Mouse (Mus musculus) erythroid progenitor cell, adult 5-6 weeks (primary cell): ENCODE measurements around the gene Slc39a13. TPM values are rescaled to one million over a fixed set of nuclear protein-coding genes. Genes with fewer than 3 reads are reported as not detected.

Experiments
- ATAC-seq: replicated peaks from 2 replicates; pipeline ENCODE4 v1.8.0; 2016; ENCODE audit warnings: moderate number of reproducible peaks, mild to moderate bottlenecking, moderate TSS enrichment, inconsistent platforms; ENCODE audit not compliant: poor library complexity, low FRiP score, severe bottlenecking
- total RNA-seq, 2 experiments: library from RNA; stranded (forward) in 1 of 2; stranded (reverse) in 1 of 2; fragments of 150-400 nt in 1 of 2; fragments of 186-747, 209-891 nt in 1 of 2; gene quantifications; 2 replicates each; pipeline versions ENCODE4 v1.2.3 to v1.2.4; 2015 to 2017; ENCODE audit warnings: low replicate concordance in 2 of 2

Slc39a13 gene
- total RNA-seq, 2 experiments from 2014 or later: 0.83 to 3.8 TPM

DNA sequence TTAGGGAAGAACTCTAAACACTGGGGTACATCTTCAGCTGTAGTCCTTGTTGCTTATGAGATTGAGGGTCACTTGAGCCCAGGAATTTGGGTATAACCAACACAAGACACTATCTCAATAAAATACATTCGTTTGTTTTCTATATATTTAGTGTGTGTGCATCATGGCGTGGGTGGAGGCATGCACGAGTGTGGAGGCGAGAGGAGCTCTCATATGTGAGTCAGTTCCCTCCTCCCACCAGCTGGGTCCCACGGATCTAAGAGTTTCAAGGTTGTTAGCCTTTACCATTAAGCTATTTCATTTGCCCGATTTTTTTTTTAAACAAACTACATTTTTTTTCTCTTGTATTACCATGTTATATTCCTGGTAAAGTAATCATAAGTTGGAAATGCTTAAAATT lies 20.6 kb upstream of the Slc39a13 start:
- no peak for ATAC-seq

DNA sequence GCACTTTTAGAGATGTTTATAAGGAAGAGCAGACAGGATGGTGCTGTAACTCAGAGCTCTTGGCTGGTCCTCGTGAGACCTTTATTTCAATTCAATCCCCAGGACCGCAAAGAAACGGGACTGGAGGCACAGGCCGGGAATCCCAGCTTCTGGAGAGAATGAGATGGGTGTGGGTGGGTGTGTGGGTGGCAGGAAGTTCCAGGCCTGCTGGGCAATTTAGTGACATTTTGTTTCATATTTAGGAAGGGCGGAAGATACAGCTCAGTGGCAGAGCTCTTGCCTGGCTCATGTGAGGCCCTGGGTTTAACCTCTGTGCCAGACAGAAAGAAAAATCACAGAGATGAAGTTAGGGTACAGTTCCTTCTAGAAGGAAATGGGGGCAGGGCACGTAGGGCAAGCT lies 20.0 kb upstream of the Slc39a13 start:
- no peak for ATAC-seq

DNA sequence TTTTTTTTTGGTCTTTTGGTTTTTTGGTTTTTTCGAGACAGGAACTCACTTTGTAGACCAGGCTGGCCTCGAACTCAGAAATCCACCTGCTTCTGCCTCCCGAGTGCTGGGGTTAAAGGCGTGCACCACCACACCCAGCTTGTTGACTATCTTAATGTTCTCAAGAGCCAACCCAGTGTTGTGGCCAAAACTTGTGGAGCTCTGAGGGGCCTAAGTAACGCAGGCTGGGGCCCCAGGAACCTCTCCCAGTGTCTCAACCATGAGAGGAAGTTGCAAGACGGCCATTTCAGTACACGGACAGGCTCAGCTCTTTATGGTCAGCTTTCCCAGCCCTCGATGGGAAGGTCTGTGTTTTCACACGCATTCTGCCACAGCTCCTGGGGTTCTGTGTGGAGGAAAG lies 18.8 kb upstream of the Slc39a13 start:
- no peak for ATAC-seq

DNA sequence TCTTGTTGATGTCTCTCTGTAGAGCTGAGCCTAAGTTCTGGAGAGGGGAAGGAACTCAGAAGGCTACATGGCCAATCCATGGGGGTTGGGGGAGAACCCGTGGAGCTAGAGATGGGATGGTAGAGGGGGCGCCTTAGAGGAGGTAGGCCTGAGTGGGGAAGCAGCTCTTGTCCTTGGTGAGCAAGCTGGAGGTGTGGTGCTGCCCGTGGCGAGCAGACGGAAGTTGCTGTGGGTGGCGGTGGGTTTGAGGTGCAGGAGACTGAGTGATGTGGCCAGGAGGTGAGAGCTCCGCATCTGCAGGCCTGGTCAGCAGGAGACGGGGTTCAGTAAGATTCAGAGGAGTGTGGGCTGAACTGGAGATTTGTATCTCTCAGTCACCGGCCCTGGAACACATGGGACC lies 17.2 kb upstream of the Slc39a13 start:
- ATAC-seq: no peak

DNA sequence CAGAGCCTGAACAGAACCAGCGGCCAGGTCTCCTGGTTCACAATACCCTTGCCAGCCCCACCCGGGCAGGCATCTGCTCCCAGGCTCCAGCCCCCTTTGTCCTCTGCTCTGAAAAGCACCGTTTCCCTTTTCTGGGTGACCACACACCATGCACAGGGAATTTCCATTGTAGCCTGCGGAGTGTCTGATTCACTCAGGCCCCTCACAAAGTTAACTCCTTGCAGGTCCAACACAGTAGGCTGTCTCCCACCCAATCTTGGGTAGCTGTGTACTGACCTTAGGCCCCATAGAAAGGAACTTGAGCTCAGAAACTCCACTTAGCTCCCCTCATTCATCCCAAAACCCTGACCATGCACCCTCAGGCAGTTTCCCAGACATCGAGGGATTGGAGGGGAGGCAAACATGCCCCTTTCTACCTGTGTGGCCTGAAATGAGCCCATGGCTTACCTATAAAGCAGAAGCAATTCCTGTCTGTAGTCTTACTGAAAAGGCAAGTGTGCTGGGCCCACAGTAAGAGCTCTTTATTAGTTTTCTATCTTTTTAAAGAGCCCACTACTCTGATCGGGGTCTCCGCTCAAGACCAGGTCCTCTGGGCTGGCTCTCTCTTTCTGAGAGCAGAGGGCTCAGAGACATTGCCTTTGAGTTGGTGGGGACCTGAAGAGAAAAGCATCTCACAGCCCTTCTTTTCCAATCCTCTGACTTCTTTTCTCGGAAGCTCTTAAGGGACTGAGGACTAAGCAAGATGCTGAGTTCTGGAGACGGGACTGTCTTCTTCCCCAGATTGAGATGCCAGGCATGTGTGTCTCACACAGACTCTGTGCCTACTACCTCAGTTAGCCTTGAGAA lies 16.4 kb upstream of the Slc39a13 start:
- ATAC-seq: no peak

DNA sequence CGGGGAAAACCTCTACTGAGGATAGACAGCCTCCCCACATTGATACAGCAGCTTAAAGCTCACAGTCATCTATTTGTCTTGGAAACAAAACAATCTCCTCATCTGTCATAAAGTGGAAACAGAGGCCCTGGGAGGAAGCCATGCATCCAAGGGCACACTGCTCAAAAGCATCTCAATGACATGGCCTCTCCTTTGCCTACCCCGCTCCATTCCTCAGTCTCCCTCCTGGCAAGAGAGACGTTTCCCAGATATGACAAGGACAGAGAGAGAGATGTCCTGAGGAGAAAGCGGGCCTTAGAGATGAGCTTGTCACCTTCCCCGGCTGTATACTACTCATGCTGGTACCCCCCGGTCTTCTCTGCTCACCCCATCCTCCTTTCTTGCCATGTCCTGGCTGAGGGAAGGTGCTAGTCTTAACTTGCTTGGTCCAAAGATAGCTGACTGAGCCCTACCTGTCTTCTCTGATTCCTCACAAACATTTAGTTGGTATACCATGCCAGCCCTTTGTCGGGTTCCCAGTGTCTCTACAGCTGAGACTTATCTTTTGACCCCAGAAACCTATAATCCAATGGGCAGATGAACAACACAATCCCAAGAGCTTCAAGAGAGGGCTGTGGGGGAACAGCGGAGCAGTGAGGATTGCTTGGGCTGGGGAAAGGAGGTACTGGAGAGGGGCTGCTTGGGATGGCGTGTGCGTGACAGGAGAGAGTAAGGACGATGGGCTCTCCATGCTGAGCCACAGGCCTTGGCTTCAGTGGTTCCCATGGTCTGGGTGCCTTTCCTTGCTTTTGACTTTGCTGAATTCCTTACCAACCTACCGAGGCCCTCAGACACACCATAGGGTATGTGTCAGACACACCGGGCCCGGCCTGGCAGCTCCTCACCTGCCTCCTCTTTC lies 15.5 kb upstream of the Slc39a13 start:
- no peak for ATAC-seq

DNA sequence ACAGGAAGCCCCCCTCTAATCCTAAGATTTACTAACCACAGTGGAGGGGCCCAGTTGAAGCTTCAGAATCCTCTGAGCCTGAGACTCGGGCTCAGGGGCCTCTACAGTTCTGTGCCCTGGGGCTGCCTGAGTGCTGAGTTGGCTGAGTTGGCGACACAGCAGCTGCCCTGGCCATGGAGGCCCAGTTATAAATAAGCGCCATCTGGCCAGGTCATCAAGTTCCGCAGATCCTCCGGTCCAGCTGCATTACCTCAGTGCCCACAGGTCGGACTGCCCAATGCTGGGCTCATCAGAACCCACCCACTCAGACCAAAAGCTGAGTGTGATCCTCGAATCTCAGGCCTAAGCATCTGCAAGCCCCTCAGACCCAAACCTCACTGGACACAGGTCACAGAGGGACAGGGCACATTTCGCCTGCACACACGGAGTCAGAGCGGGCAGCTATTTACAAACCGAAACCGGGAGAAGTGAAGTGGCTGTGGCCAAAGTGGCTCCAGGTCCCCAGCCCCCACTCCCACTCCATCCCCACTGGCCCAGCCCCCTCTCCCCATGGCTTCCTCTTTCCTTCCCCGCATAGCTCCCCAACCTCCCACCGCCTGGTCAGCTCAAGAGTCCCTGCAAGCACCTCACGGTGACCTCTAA lies 14.1 kb upstream of the Slc39a13 start:
- no peak for ATAC-seq

DNA sequence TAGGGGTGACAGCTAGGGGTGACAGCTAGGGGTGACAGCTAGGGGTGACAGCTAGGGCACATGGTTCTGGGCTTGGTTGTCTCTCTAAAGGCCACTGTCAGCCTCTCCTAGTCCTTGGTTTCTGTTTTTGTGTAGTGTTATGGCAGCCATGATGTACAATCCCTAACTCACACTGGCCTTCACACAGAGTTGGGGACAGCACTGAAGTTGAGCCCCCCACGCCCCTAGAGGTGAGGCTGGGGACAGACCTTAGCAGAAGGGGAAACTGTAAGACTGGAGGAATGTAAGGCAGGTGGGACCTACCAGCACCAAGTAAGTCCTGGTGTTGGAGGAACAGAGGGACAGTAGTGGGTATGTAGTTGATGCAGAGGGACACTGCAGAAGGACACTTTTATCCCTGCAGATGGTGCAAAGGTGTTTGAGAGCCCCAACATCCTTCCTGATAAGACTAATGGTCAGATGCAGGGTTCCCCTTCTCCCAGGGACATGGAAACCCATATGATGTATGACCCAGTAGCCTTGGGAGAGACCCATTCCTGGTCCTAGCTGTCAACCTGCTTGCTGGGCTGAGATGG lies 13.2 kb upstream of the Slc39a13 start:
- ATAC-seq: no peak

DNA sequence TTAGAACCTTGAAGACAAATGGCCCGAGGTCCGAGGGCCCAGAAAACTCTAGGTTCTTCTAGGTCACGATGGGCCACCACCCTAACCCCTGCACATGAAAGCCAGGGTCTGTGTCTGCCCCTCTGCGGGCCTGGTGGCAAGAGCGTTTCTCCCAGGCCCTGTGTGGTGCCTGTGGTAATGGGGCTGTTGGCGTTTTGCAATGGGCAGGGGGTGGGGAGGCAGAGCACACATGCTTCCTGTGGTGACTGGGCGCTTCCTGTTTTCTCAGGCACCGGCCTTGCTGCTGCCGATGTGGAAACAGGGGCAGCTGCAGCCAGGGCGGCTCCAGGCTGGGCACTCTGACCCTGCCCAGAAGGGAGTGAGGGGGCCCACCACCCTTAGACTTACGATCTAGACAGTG lies 12.6 kb upstream of the Slc39a13 start:
- no peak for ATAC-seq

DNA sequence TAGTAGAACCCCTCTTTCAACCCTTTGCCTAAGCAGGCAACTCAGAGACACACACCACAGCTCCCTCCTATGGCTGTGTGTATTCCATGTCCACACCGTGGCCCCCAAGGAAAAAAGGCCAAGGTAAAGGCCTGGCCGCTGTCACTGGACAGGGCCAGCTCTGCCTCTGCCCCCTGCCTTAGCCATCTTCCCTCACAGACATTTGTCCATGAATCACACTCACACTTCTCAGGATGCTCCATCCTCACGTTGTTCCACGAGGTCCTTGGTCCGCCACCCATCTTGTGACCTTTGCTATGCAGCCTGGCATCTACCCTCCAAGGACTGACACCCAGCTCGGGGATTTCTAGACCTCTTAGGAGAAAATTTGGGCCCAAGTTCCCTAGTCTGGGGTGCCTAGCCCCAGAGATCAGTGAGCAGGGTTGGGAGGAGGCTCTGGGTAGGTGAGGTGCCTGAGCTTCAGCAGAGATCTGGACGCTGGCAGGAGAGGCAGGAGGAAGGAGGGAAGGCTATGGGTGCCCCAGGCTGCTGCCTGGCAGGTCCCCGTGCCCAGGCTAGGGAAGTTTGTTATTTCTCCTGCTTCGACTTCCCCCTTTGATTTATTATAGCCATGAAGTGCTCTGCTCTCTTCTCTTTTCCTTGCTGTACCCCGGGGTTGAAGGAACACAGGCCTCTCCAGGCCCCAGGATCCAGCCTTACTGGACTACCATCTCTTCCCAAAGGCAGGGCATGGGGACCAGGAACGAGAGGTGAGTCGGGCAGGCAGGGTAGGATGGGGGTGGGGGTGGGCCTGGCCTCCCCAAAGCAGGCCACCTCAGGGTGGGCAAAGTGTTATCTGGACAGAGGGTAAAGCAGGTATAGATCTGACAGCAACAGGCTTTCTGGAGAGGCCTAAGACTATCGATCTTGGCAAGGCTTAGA lies 11.8 kb upstream of the Slc39a13 start, which contains the start of gene Spi1:
Gene Spi1 (plus strand): TSS at position 616 of the 921 bp plus-strand sequence.
- ATAC-seq: no peak

DNA sequence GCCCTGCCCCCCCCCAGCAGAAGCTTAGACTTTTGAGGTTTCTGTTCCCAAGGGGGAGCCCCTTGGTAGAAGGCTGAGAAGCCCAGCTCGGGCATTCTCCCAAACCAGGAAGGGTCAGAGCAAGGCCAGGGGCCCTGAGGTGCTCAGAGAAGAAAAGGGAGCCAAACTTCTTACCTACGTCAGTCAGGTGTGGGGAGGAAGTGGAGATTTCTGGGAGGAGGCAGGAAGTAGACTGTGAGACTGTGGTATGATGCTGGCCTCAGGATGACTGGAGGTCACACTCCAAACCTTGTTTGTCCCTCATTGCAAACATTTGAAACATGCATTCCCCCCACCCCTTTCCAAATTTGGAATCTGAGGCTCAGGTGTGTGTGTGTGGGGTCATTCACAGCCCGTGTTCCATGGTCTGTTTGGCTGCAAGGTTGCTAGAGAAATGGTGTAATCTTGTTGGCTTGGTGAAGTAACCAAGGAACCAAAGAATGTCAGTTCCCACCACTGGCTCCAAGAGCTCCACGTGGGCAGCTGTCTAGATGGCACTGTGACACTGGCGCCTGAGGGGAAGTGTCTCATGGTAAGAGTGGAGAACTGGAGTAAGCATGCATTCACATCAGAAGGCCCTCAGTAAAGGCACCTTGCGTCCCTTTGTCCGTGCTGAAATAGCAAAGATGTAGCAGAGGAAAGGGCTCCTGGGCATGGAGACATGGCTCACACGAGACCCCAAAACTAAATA lies 10.7 kb upstream of the Slc39a13 start:
- no peak for ATAC-seq

DNA sequence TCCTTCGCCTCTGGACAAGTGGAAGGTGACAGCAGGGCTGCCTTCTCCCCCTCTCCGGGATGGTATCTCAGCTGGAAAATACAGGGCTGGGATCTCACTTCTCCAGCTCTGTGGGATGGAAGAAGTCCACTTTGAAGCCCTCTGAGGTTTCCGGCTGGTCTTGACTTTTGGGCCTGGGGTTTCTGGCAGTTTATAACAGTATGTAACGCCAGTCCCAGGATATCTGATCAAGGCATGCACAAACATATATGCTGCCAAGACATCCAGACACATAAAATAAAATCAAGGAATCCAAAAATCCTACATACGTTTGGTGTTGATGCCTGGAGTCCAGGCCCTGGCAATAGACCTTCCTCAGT lies 8.8 kb upstream of the Slc39a13 start:
- ATAC-seq: no peak

DNA sequence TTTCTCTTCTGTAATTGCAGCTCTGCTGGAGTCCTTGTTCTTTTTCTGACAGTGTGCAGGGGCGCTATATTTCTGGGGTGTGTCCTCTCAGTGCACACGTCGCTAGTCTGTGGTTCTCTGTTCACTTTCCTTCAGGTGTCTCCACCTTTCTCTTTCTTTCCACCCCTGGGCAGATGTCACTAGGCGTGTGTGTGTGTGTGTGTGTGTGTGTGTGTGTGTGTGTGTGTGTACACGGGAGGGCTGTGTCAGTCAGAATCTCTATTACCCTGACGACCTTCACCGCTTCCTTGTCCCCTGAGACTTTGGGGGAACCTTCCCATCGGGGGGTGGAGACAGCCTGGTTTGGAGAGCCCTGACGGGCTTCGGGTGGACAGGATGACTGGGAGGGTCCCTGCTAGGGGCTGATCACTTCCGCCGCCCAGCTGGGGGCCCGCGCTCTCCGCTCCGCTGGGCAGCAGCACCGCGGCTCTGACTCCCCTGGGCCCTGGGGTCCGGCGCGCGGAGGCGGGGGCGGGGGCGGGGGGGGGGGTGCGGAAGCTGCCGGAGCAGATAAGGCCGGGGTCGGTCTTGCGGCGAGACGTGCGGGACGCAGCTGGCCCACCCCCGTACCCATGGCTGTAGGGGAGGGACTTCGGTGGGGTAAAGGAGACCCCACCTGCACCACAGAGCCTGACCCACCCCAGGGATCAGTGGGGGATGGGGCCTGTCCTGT lies 8.3 kb upstream of the Slc39a13 start:
- ATAC-seq: no peak

DNA sequence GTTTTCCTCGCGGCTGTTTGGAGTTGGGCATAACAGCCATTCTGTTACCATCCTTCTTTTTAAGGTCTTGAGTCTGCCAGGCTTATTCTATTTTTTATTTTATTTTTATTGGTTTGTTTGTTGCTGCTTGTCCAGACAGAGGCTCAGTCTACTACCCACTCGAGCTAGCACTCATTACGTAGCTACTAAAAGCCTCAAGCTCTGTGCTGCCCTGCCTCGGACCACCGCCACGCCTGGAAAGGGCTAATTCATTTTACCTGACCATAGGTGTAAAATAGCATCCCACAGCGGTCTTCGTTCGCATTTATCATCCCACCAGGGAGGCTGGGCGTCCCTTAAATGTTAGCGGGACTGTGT lies 7.7 kb upstream of the Slc39a13 start:
- ATAC-seq: no peak

DNA sequence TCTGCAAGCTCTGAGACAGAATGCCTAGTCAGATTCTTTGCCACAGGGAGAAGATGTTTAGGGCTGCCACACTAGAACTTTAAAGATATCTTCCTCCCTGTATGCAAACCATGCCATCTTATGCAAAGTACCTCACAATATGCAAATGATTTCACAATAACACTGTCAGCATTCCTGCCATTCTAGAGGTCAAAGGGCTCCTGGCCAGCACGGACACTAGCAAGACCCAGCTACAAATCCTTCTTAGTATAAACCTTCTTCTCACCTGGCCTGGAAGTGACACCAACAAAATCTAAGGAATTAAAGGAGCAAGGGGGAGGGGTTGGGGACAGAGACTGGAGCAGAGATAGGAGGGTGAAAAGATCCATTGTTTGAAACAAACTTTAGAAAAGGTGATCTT lies 1.9 kb upstream of the Slc39a13 start:
- ATAC-seq: no peak

DNA sequence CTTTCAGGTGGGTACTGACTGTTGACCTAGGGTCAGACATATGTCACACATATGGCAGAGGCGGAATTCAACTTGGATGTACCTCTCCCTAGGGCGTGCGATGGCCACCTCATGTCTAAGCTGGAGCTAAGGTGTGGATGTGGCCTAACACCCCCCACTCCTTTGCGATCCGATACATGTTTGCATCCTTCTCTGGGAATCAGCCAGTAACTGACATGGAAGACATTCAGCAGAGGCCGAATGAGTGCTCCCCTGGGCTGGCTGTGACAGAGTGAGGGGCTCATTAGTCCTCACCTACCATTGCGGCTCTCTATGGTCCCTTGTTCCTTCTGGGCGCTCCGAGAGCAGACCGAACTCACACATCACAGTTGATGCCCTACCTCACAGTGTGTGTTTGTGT lies 842 bp upstream of the Slc39a13 start:
- no peak for ATAC-seq

DNA sequence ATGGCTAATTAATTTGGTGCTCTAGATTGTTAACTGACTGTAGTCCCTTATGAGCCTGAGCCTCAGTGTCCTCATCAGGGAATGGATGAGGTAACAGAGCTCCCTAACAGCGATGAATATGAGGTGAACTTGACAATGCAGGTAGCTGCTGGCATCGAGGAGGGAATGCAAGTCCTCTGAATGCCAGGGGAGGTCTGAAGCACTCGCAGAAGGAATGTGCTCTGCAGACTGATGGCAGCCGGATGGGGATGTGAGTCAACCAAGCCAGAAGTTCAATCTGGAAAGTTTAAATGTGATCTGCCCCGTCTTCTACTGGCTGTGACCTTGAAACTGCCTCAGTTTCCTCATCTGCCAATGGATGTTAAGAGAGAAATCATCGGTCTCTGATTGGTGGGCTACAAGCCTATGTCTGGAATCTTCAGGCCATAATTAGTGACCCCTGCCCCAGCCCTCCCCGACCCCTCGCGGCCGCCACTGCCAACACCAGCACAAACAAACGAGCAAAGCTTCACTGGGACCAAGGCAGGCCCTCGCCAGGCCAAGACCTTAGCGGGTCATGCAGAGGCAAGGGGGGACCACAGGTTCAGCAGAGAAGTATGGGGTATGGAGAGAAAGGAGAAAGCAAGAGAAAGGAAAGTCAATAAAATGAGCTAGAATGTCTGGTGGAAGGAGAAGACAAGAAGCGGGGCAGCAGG lies 764 bp downstream of the Slc39a13 start:
- ATAC-seq: no peak

DNA sequence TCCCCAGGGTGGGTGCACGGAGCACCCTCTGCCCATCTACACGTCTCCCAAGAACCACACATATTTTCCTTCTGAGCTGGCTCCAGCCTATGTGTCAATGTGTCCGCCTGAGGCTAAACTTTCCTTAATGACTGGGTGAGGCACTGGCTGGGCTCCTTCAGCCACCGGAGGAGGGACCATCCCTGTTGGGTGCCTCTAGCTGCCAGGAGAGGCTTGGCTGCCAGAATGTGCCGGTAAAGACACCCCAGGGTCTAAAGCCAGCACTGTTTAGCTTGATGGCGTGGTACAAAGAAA lies 1.4 kb downstream of the Slc39a13 start:
- no peak for ATAC-seq
